Mouse (Mus musculus) C2C12 (cell line): ENCODE results near the gene Foxd3.

Experiments used
- CEBPB ChIP-seq: IDR thresholded peaks from one replicate; pipeline ENCODE4 v1.6.1; 2011; ENCODE audit warnings: low read depth, mild to moderate bottlenecking, control low read depth, moderate library complexity
- CTCF ChIP-seq: IDR thresholded peaks from one replicate; pipeline ENCODE4 v1.5.1; 2011; ENCODE audit not compliant: control insufficient read depth, insufficient read depth, insufficient read length
- FOSL1 ChIP-seq: IDR thresholded peaks from one replicate; pipeline ENCODE4 v1.8.0; 2011; ENCODE audit warnings: mild to moderate bottlenecking, low read length; ENCODE audit not compliant: poor library complexity, insufficient read depth, severe bottlenecking
- MAX ChIP-seq: IDR thresholded peaks from one replicate; pipeline ENCODE4 v1.6.1; 2011; ENCODE audit warnings: mild to moderate bottlenecking, control low read depth
- MYOD1 ChIP-seq: IDR thresholded peaks from one replicate; pipeline ENCODE4 v1.6.1; 2011; ENCODE audit warnings: low read depth; ENCODE audit not compliant: control insufficient read depth, insufficient read length
- MYOG ChIP-seq: IDR thresholded peaks from one replicate; pipeline ENCODE4 v1.6.1; 2011; ENCODE audit not compliant: control insufficient read depth, insufficient read length; ENCODE audit errors: extremely low read depth
- USF1 ChIP-seq: IDR thresholded peaks from one replicate; pipeline ENCODE4 v1.6.1; 2011; ENCODE audit warnings: low read depth, mild to moderate bottlenecking, control low read depth, moderate library complexity

DNA sequence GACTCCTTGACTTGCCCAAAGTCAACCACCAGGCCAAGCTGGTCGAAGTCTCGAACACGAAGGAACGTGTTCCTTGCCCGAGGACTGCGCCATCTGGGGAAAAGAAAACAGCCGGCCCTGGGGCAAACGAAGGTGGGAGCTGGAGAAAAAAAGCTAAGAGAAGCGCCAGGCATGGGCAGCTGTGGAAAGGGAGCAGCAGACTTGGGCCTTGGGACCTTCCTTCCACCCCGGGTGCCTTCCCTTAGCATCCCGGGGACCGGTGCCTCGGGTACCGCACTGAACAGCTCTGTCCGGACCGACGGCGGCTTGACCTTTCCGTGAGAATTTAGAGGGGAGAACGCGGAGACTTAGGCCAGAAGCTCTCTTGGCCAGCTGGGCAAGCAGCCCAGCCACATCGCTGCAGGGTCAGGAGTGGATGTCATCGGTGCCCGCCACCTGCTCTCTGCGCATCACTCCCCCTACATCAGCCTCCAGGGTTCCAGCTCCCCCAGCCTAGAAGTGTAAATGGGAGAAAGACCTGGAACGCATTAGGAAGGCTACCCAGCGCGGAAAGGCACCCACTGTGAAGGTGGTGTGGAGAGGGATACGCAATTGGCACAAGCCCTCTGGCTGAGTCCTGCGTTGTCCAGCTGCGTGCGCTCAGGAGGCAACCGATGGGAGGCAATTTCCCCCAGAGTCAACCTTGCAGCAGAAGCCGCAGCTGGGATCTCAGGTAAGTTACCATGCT is 6.9 kb downstream of the Foxd3 start:
- TF ChIP-seq CTCF (no peak), MYOD1 (no peak), USF1 (no peak), MYOG (no peak), CEBPB (no peak), MAX (no peak), FOSL1 (no peak)
